Mouse (Mus musculus) c-Kit-positive CD71-positive TER-119-positive erythroid progenitor cells, embryonic 14.5 days (primary cell): Measurements from ENCODE around the gene Tsku.

Experiments
- DNase-seq: peaks from one replicate; pipeline ENCODE4 v3.0.0-alpha.2; 2013; ENCODE audit warnings: low spot score

The Tsku gene

DNA sequence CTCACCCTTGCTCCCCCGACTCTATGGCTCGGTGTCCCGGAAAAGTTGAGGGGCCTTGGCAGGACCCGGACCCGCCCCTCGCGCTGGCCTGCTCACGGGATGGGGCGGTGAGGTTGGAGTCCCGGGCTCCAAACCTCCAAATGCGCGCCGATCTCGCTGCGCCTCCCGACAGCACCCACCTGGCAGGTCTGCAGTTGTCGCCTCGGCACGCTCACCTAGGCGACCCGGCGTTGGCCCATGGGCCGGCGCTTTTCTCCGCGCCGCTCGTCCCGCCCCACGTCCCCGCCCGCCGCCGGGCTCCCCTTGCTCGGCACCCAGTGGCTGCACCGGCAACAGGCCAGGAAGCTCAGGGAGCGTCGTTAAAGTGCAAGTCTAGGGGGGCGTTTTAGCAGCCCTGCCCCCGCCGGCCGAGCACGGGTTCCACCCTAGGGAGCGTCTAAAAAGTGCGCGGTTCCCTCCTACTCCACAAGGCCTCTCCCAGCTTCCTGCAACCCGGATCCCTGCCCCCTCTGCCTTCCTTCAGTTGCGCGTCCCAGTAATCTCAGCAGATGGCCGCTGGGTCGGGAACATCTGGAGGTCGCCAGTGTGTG is at the start of gene Tsku:
Gene Tsku, minus strand, starts transcription at position 266 of the 590 bp plus-strand sequence.
- DNase-seq: no peak

DNA sequence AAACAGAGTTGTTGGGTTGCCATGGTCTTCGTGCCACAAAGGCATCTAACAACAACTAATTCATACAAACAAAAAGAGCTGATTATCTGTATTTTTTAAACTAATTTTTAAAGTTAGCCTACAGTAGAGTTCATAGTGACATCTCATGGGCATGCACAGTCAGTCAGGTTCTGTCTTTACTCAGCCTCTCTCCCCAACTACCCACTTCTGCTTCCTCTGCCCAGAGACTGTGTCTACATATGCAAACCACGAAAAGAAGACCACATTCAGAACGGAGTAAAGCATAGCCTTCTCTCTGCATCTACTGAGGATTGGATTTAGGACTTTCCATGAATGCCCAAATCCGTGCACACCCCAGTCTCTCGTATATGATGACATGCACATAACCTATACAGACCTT is 46.5 kb upstream of the Tsku start:
- DNase-seq: no peak

GRCm38 (mm10) chr7:98403996-98404395 is 42.9 kb upstream of the Tsku start:
- DNase-seq: no peak

DNA sequence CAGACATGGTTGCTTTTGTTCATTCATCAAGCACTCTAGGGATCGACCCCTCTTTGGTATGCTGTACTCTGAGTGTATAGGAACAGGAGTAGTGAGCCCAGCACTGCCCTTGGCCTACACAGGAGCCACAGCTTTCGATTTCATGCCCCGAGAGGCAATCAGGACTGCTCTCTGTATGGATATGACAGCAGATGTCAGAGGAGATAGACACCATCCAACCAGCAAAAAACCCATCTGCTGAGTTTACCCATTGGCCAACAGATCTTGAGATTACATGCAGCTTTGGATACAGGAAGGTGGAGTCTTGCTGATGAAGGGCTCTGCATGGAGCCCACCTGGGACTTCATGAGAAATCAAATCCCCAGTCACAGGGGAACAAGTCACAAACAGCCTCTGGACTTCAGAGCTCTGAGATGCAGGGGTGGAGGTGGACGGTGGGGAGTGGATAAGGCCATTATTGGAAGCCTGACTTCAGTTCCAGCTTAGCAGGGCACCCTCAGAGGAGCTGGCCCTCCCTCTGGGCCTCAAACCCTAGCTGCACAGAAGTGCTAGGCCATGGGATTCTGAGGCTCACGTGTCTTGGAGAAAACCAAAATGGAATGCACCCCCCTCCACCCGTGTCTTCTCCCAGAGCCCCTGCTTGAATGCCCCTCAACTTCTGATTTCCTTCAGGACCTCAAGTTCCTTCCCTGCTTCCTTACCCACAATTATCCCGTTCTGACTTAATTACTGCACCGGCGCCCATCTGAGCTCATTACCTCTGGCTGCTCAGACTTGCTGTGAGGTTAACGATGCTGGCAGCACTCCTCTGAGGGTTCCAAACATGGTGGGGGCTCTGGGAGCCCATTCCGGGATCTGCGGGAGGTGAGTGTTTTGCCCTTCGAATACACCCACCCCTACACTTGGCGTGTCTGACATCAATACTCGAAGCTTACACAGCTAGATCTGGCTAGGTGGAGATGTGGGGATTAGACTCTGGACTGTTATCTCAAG is 41.8 kb upstream of the Tsku start:
- no peak for DNase-seq

GRCm38 (mm10) chr7:98392466-98393201 is 31.5 kb upstream of the Tsku start:
- no peak for DNase-seq

DNA sequence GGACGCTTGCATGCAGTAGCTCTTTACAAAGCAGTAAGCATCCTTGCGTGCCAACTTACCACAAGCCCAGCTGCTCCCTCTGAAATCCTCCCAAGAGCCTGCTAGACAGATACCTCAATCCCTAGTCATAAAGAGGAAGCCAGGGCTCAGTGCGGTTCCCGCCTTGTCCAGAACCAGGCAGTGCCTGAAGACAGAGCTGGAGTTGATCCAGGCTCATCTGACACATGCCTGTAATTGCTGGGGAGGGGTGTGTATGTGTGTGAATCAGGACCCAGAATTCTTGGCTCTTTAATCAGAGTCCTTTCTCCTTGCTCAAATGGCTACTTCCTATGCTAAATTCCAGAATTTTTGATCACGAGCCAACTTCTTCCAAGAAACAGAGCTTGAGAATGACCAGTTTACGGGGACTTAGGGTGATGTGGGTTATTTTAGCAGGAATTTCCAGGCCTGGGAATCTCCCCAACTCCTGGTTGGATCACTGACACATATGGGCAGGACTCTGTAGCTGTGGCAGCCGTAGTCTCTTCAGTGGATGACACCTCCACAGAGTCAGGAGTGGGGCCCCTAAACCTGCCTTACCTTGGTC is 30.3 kb upstream of the Tsku start:
- DNase-seq: no peak

- no peak for DNase-seq
Observed at GRCm38 (mm10) chr7:98390486-98390885, 29.4 kb upstream of the Tsku start.

DNA sequence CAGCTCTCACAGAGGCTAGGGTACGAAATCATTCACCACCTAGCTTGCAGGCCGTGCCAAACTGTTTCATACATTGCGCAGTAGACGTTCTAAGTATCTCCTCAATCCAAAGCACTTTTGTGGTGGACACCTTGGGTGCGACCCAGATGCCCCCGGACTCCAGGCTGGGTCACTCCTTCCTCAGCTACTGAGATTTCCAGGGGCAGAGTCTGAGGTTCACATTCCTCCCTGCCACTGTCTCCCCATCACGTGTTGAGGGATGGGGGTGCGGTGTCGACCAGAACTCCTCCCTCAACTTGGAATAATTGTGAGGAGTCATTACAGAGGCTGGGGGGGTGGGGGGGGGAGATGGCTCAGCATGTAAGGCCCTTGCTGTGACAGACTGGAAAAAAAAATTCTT is 28.5 kb upstream of the Tsku start:
- no peak for DNase-seq

GRCm38 (mm10) chr7:98388881-98389501 is 27.9 kb upstream of the Tsku start:
- DNase-seq: no peak

GRCm38 (mm10) chr7:98387201-98387600 is 26.1 kb upstream of the Tsku start:
- no peak for DNase-seq

DNA sequence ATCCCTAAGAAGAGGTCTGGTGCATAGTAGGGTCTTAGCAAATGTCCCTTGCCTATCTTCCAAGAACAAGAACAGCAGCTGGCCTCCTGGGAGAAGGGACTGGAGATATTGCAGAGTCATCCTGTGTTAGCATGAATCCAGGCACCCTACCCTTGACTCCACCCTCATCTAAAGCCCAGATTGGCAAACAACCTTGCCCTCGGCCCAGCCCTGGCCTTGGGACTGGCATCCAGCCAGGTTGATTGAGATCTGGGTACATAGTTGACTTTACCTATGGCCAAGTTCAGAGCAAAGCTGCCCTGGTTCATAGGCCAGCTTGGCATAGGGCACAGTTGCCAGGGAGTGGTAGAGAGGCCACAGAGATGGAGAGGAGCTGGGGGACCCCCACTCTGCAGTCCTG is 24.0 kb upstream of the Tsku start:
- DNase-seq: no peak

DNA sequence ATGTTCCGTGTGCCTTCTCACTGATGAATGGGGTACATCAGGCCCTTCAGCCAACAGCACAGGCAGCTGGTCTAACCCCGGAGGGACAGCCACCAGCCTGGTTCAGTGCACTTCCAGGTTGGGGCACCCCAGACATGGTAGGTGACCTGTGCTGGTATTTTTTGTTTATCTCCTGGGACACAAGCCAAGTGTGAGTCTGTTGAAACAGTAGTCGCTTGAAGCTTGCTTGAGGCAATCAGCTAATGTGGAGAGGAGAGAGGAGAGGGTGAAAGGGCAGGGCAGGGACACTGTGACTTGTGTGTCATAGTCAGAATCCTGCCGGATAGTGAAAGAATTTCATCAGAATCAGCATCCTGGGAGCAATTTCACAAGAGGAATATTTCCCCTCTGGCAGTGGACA is 22.2 kb upstream of the Tsku start:
- no peak for DNase-seq

DNA sequence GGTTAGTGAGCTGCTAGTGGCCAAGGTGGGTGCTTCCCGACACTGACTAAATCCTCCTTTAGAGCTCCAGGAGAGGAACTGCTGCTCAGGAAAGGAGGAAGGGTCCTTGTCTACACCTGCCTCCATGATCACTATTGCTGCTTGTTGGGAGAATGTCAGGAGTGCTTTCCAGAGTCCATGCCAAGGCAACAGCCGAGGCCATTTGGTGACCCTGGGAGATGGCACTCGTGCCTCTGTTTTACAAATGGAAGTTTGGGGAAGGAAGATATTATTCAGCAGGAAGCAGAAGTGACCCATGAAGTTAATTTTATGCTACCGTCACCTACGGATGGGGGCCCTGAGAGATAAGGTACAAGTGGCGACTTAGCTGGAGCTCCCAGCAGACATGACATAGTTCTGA is 21.7 kb upstream of the Tsku start:
- DNase-seq: no peak

DNA sequence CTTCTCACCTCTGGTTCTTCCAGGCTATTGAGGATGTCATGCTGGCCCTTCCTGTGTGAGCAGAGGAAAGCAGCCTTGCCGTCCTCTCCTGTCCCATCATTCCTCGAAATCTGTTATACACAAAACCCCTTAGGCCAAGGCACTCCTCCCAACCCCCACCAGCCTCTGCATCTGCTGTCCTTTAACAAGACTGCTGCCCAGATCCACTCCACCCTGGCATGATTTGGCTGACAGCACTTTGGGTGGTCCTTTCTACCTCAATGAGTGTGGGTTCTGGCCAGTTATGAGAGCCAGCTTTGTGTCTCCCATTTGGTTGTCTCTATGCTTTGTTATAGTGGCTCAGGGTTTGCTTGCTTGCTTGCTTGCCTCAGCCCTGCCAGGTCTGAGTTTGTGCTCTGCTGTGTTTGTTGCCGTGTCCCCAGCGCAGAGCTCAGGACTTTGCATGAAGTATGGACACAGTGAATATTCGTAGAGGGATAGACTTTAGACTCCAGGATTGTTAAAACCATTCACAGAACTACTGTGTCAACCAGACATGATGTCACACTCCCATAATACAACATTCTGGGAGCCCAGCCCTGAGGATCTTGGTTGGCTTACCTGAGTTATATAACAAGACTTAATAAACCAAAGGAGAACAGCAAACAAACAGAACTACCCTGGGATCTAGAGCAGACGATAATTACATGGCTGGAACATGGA is 19.2 kb upstream of the Tsku start:
- DNase-seq: no peak

DNA sequence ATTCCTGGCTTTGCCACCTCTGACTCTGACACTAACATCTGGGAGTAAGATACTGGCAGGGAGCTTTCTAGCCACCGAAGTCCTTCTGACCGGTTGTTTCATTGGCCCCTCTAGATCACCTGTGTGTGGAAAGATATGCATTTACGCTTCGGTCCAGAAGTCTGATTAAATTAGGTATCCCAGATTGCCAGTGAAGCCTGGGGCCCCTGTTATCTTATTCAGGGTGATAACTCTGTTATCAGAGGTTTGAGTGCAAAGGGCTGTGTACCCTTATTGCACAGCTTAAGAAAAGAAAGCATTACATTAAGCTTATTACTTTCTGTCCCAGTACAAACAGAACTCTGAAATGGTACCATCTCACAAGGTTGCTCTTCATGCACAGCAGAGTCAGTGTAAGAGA is 18.1 kb upstream of the Tsku start:
- no peak for DNase-seq

DNA sequence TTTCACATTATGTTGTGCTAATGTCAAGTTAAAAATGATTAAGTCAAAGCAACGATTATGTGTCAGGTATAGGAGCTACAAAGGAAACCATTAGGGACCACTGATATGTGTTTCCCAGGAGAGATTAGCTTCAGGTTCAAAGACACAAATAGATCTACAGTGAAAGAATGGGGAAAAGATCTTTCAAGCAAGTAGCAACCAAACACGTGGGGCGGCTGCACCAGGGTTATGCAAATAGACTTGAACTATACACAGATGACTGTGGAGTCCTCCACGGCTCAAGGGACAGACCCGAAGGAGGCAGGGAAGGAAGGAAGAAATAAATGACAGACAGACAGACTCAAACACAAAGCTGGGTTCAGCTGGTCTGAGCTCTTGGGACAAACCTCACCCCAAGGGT is 16.1 kb upstream of the Tsku start:
- DNase-seq: no peak

DNA sequence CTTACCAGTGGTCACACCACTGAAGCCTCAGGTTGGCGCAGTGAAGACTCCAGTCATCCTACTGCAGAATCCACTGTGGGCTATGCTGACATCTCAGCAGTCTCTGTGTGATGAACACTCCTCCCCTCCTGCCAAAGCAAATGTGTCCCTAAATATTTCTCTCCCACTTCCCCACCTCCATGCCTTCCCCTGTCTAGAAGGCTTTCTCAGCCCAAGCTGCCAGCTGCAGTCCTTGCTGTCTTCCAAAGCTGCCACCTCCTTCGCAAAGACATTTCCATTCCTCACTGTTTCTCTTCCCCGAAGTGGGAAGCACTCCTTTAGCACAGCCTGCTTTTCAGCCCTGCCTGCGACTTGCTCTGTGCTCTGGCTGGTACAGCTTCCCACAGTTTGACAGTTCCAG is 10.0 kb upstream of the Tsku start:
- DNase-seq: no peak

GRCm38 (mm10) chr7:98369762-98370369 is 8.7 kb upstream of the Tsku start:
- DNase-seq: no peak

DNA sequence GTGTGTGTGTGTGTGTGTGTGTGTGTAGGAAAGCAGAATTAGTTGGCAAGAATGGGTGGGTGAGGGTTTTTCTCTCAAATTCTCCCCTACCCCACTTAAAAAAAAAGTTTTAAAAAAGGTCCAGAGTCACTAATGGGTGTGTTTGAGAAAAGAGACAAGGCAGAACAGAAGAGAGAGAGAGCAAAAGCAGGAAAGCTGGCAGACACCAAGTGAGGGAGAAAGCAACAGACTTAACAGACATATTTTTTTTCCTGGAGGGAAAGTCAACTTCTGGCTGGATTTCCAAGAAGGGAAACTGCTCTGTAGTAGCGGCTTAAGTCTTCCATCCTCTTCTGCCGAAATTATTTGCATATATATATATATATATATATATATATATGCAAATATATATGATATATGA is 534 bp upstream of the Tsku start:
- DNase-seq: no peak

- no peak for DNase-seq
Observed at GRCm38 (mm10) chr7:98360621-98360990, 522 bp downstream of the Tsku start.
